Mouse (Mus musculus) lung, postnatal 0 days (tissue): ENCODE measurements around the gene Adcy3.

Experiments used
- CTCF ChIP-seq: IDR thresholded peaks from 2 replicates; pipeline ENCODE4 v1.5.1; 2016; ENCODE audit warnings: antibody characterized with exemption, mild to moderate bottlenecking
- EP300 ChIP-seq: IDR thresholded peaks from 2 replicates; pipeline ENCODE4 v1.6.1; 2016; ENCODE audit warnings: antibody characterized with exemption, mild to moderate bottlenecking, control low read depth

DNA sequence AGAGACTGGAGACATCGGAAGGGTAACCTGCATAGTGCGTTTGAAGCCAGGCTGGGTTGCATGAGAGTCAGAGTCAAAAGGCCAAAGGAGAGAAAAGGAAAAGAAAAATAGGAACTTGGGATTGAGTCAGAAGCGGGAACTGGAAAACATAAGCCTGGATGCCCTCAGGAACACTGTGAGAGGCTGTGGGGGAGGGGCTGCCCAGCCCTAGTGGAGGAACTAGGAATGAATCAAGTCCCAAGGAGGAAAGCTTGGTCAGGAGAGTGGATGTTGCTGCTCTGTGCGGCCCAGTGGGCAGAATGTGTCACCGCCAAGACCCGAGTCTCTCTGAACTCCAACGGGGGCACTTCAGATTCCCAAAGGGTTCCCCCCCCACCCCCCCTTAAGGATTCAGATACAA, 27.4 kb downstream of the Adcy3 start:
- TF ChIP-seq CTCF (peak; percentile 37), EP300 (no peak)
